Mouse (Mus musculus): ENCODE measurements around the gene Slc7a5. TPM values are rescaled to one million over a fixed set of nuclear protein-coding genes. Genes with fewer than 3 reads are reported as not detected.

Slc7a5 gene
- total and polyA plus RNA-seq, 3 experiments: 110 to 291 (median 207) TPM

DNA sequence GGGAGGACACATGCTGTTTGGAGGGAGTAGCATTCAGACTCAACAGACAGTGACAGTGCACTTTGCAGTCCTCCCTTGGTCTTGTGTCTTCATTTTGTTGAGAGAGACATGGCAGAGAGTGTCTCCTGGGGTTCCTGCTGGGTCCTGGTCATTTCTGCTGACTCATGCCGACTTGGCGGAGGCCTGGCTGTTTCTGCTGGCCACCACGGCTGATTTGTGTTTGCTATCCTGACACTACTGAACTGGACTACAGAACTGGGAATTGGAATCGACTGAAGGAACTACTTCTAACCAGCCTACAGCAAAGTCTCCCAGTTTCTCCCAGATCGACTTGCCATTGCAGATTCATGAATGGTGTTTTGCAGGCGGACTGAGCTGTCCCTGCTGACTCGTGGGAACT is 31.2 kb upstream of the Slc7a5 start:
- Histone ChIP-seq H3K9ac (ENCODE audit: insufficient read depth, low read depth) (no peak overlapping the region), H3K27me3 (replicated peaks) (peaks cover 6% of the 10 kb centered on the region), H3K9me3 (replicated peaks; ENCODE audit: low read length) (no peaks in the 10 kb centered on the region), H3K4me3 (replicated peaks in 1 of 3; ENCODE audit: low read depth in 2 of 3, low read length in 2 of 3, poor library complexity in 1 of 3) (no peak overlapping the region), H3K36me3 (replicated peaks in 1 of 2; ENCODE audit: control insufficient read depth in 1 of 2, insufficient read depth in 1 of 2, low read length in 1 of 2) (no peaks in the 10 kb centered on the region), H3K4me2 (ENCODE audit: insufficient read depth, low read depth, poor library complexity, severe bottlenecking) (no peak overlapping the region), H3K4me1 (ENCODE audit: control insufficient read depth in 1 of 2, insufficient read depth in 2 of 2) (peaks cover 23 to 53% of the 10 kb centered on the region in 2 experiments), H3K79me2 (replicated peaks; ENCODE audit: control insufficient read depth, extremely low read depth, insufficient read depth, poor library complexity, severe bottlenecking) (no peaks in the 10 kb centered on the region), H3K27ac (ENCODE audit: insufficient read depth, low read depth) (no peak overlapping the region)
- in situ Hi-C loops (cut with MboI; ENCODE audit: low pct_ligation_motif_present, low pct_unique_long_range_greater_than_20kb, low sequenced_read_pairs) (loop anchor here (10.0 kb wide), 1 partner anchor 224 kb away; no protein-coding TSS in a partner anchor), dilution Hi-C loops (cut with MboI; ENCODE audit: extremely low pct_ligation_motif_present, extremely low pct_unique_long_range_greater_than_20kb, low sequenced_read_pairs) (no loop called here)
- TF ChIP-seq ETS1 (conservative IDR thresholded peaks at IDR 0.05; ENCODE audit: low read depth, low read length) (no peak), MAFK (IDR thresholded peaks at IDR 0.05; ENCODE audit: insufficient replicate concordance, low read length) (peak; percentile 76)
- no peak for DNase-seq (ENCODE audit: extremely low read depth)

DNA sequence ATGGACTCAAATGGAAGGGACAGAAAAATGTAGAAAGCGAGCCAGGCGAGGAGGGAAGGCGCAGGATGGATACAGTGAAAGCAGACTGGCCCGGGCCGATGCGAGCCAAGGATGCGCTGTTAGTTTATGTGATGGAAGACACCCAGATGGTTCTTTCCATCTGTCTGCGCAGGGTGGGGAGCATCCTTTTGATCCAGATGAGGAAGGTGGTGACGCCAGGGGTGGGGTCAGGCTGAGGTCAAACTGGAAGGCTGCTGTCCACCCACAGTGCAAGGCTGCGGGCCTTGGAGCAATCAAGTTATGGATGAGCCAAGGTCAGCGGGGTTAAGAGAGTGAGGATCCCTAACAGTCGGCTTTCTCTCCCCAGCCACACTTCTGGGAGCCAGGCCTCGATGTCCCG is 28.9 kb upstream of the Slc7a5 start:
- no peak for TF ChIP-seq JUND (conservative IDR thresholded peaks at IDR 0.05; ENCODE audit: low read depth, low read length)
- TF ChIP-seq SMC3 (IDR thresholded peaks at IDR 0.05; ENCODE audit: low read depth, low read length): no peak
- no peak for TF ChIP-seq ZMIZ1 (IDR thresholded peaks at IDR 0.05; ENCODE audit: low read depth, low read length)
- TF ChIP-seq SIN3A (IDR thresholded peaks at IDR 0.05; ENCODE audit: low read length): no peak
- no peak for TF ChIP-seq MYC (IDR thresholded peaks at IDR 0.05; ENCODE audit: low read depth, low read length)
- no peak for TF ChIP-seq MAFK (IDR thresholded peaks at IDR 0.05; ENCODE audit: insufficient replicate concordance, low read length)
- no peak for TF ChIP-seq UBTF (IDR thresholded peaks at IDR 0.05; ENCODE audit: low read depth, low read length)
- no peak for TF ChIP-seq HCFC1 (IDR thresholded peaks at IDR 0.05; ENCODE audit: low read depth, low read length)
- no peak for TF ChIP-seq ZC3H11A (IDR thresholded peaks at IDR 0.05; ENCODE audit: low read depth, low read length)
- no peak for TF ChIP-seq RAD21 (IDR thresholded peaks at IDR 0.05; ENCODE audit: low read depth, low read length)
- no peak for TF ChIP-seq GABPA (IDR thresholded peaks at IDR 0.05; ENCODE audit: insufficient replicate concordance, low read depth, low read length)
- no peak for TF ChIP-seq ELF1 (IDR thresholded peaks at IDR 0.05; ENCODE audit: low read depth, low read length)
- TF ChIP-seq CHD2 (IDR thresholded peaks at IDR 0.05; ENCODE audit: low read length): no peak
- TF ChIP-seq PAX5 (IDR thresholded peaks at IDR 0.05; ENCODE audit: low read length): no peak
- no peak for TF ChIP-seq TCF12 (IDR thresholded peaks at IDR 0.05; ENCODE audit: low read depth, low read length)
- TF ChIP-seq MXI1 (IDR thresholded peaks at IDR 0.05; ENCODE audit: low read depth, low read length): no peak
- TF ChIP-seq CTCF (conservative IDR thresholded peaks at IDR 0.05 in 1 of 2, IDR thresholded peaks at IDR 0.05 in 1 of 2; ENCODE audit: low read depth in 2 of 2, low read length in 2 of 2): no peak
- no peak for TF ChIP-seq USF1 (IDR thresholded peaks at IDR 0.05; ENCODE audit: low read depth, low read length)
- no peak for TF ChIP-seq ZNF384 (IDR thresholded peaks at IDR 0.05; ENCODE audit: low read depth, low read length)
- TF ChIP-seq NRF1 (IDR thresholded peaks at IDR 0.05; ENCODE audit: low read depth, low read length): no peak
- H3K79me2 ChIP-seq (replicated peaks; ENCODE audit: control insufficient read depth, extremely low read depth, insufficient read depth, poor library complexity, severe bottlenecking): no peaks in the 10 kb centered on the region
- 0 out of 2 replicates have a peak overlapping the region, but pooled peaks have one; percentile 2 for H3K4me2 ChIP-seq (ENCODE audit: insufficient read depth, low read depth, poor library complexity, severe bottlenecking)
- H3K4me1 ChIP-seq (ENCODE audit: control insufficient read depth in 1 of 2, insufficient read depth in 2 of 2): peaks cover 32 to 74% of the 10 kb centered on the region in 2 experiments
- H3K9me3 ChIP-seq (replicated peaks; ENCODE audit: low read length): no peaks in the 10 kb centered on the region
- H3K4me3 ChIP-seq (replicated peaks in 1 of 3; ENCODE audit: low read depth in 2 of 3, low read length in 2 of 3, poor library complexity in 1 of 3): no peak overlapping the region
- no peaks in the 10 kb centered on the region for H3K27me3 ChIP-seq (replicated peaks)
- no peak for DNase-seq (ENCODE audit: extremely low read depth)
- H3K9ac ChIP-seq (ENCODE audit: insufficient read depth, low read depth): no peak overlapping the region
- H3K27ac ChIP-seq (ENCODE audit: insufficient read depth, low read depth): no peak overlapping the region
- in situ Hi-C loops (cut with MboI; ENCODE audit: low pct_ligation_motif_present, low pct_unique_long_range_greater_than_20kb, low sequenced_read_pairs): loop anchor here (10.0 kb wide), 1 partner anchor 222 kb away; no protein-coding TSS in a partner anchor
- dilution Hi-C loops (cut with MboI; ENCODE audit: extremely low pct_ligation_motif_present, extremely low pct_unique_long_range_greater_than_20kb, low sequenced_read_pairs): no loop called here
- no peaks in the 10 kb centered on the region for H3K36me3 ChIP-seq (replicated peaks in 1 of 2; ENCODE audit: control insufficient read depth in 1 of 2, insufficient read depth in 1 of 2, low read length in 1 of 2)

Data from CH12.LX (cell line).